27 mouse cellular contexts compared by ENCODE assay signal in the genomic region with DNA sequence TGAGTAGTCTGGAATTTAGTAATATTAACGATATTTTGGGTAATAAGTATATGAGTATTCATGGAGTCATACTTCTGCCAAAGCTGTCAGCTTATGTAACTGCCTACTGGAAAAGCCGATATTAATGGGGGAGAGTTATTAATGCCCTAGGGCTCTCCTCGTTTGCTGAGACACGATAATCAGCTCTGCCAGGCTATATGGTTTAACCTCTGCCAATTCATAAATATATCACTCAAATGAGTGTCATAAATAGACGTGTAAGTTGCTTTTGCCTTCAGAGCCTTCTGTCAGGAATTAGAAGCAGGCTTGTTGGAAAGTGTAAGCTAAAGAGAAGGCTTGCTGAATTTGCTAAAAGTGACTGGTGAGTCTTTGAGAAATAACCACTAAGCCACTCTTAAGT.
DNase-seq lines count a peak whose midpoint lies in the region; ATAC-seq lines count a peak whose summit lies in the region.
"Had no signal": no experiment of that assay in that cellular context is flagged by ENCODE, and none has a peak within 500 bp of the region (broad histone marks: within the 10 kb centered on the region; RNA-seq: fewer than 3 reads in every experiment).

No protein-coding gene starts in this region.

- 69% methylated on average over 5 of the region's 5 CpGs for WGBS in forebrain, embryonic 14.5 days
- 63% methylated on average over 5 of the region's 5 CpGs for WGBS in forebrain, embryonic 13.5 days
- 47% methylated on average over 5 of the region's 5 CpGs for WGBS in midbrain, embryonic 14.5 days
- 84% methylated on average over 5 of the region's 5 CpGs for WGBS in midbrain, embryonic 11.5 days
- WGBS in midbrain, embryonic 16.5 days: 54% methylated on average over 5 of the region's 5 CpGs
- 77% methylated on average over 5 of the region's 5 CpGs for WGBS in heart, embryonic 10.5 days

- DNase-seq in forebrain, embryonic 14.5 days (ENCODE audit: low spot score): peak; percentile 7
- DNase-seq in midbrain, embryonic 14.5 days: peak; percentile 46
- DNase-seq in midbrain, embryonic 11.5 days (ENCODE audit: low spot score, missing footprints): no peak
- no peak for DNase-seq in layer of hippocampus, adult 9-10 months (ENCODE audit: low spot score)
- no peak for DNase-seq in heart, embryonic 10.5 days (ENCODE audit: low spot score)
- DNase-seq: adrenal gland, postnatal 14 days; cerebellum, adult 18-20 months; gastrocnemius, adult 2 months; gastrocnemius, postnatal 36 days; heart, adult 18-20 months; heart, postnatal 4 days; kidney, adult 9 months; kidney, postnatal 10 days; layer of hippocampus, adult 9-11 months; liver; lung, adult 2 months; lung, postnatal 10 days; right cerebral cortex, postnatal 25 days; thymus, postnatal 25 days had no signal

- H3K9me3 ChIP-seq in forebrain, embryonic 14.5 days (replicated peaks; ENCODE audit: control insufficient read depth, low read length): no peaks in the 10 kb centered on the region
- no peaks in the 10 kb centered on the region for H3K9me3 ChIP-seq in forebrain, embryonic 13.5 days (replicated peaks)
- no peaks in the 10 kb centered on the region for H3K9me3 ChIP-seq in midbrain, embryonic 14.5 days (ENCODE audit: control insufficient read depth, low read length)
- H3K9me3 ChIP-seq in midbrain, embryonic 11.5 days (ENCODE audit: control insufficient read depth, low read length): no peaks in the 10 kb centered on the region
- no peaks in the 10 kb centered on the region for H3K9me3 ChIP-seq in midbrain, embryonic 16.5 days (replicated peaks; ENCODE audit: control insufficient read depth, low read length, poor library complexity, severe bottlenecking)
- H3K9me3 ChIP-seq in heart, embryonic 10.5 days: no peaks in the 10 kb centered on the region
- H3K9me3 ChIP-seq: embryonic facial prominence, embryonic 10.5 days; embryonic facial prominence, embryonic 15.5 days; forebrain, embryonic 15.5 days; heart, embryonic 12.5 days had no signal

- ATAC-seq in forebrain, embryonic 14.5 days: no peak
- no peak for ATAC-seq in forebrain, embryonic 13.5 days
- ATAC-seq in midbrain, embryonic 14.5 days (ENCODE audit: low FRiP score, low TSS enrichment): peak; percentile 58; the same call in 1 of the 2 replicates
- ATAC-seq in midbrain, embryonic 11.5 days (ENCODE audit: low FRiP score): no peak
- ATAC-seq in midbrain, embryonic 16.5 days: peak; percentile 56
- ATAC-seq: forebrain, embryonic 15.5 days; intestine, postnatal 0 days had no signal

- no peaks in the 10 kb centered on the region for H3K36me3 ChIP-seq in forebrain, embryonic 14.5 days (ENCODE audit: control insufficient read depth, insufficient read depth, low read length)
- H3K36me3 ChIP-seq in forebrain, embryonic 13.5 days (ENCODE audit: poor library complexity, severe bottlenecking): no peaks in the 10 kb centered on the region
- H3K36me3 ChIP-seq in midbrain, embryonic 14.5 days (ENCODE audit: control insufficient read depth, insufficient read depth, low read length): no peaks in the 10 kb centered on the region
- no peaks in the 10 kb centered on the region for H3K36me3 ChIP-seq in midbrain, embryonic 11.5 days (ENCODE audit: control insufficient read depth, insufficient read depth, low read length)
- no peaks in the 10 kb centered on the region for H3K36me3 ChIP-seq in midbrain, embryonic 16.5 days (ENCODE audit: control insufficient read depth, insufficient read depth, low read length)
- H3K36me3 ChIP-seq in heart, embryonic 10.5 days: no peaks in the 10 kb centered on the region
- H3K36me3 ChIP-seq: embryonic facial prominence, embryonic 10.5 days; embryonic facial prominence, embryonic 15.5 days; forebrain, embryonic 15.5 days; heart, embryonic 12.5 days had no signal

- no peaks in the 10 kb centered on the region for H3K4me1 ChIP-seq in forebrain, embryonic 14.5 days (ENCODE audit: control insufficient read depth, insufficient read depth, low read length)
- H3K4me1 ChIP-seq in forebrain, embryonic 13.5 days: no peaks in the 10 kb centered on the region
- H3K4me1 ChIP-seq in midbrain, embryonic 14.5 days (ENCODE audit: control insufficient read depth, insufficient read depth, low read length): no peaks in the 10 kb centered on the region
- no peaks in the 10 kb centered on the region for H3K4me1 ChIP-seq in midbrain, embryonic 11.5 days (ENCODE audit: control insufficient read depth, insufficient read depth, low read length)
- H3K4me1 ChIP-seq in midbrain, embryonic 16.5 days (ENCODE audit: control insufficient read depth, insufficient read depth, low read length): no peaks in the 10 kb centered on the region
- no peaks in the 10 kb centered on the region for H3K4me1 ChIP-seq in heart, embryonic 10.5 days
- H3K4me1 ChIP-seq: embryonic facial prominence, embryonic 10.5 days; embryonic facial prominence, embryonic 15.5 days; forebrain, embryonic 15.5 days; heart, embryonic 12.5 days had no signal

- H3K4me3 ChIP-seq in forebrain, embryonic 14.5 days (ENCODE audit: low read depth, low read length): no peak overlapping the region
- H3K4me3 ChIP-seq in forebrain, embryonic 13.5 days: no peak overlapping the region
- H3K4me3 ChIP-seq in midbrain, embryonic 14.5 days (replicated peaks; ENCODE audit: low read depth, low read length): no peak overlapping the region
- no peak overlapping the region for H3K4me3 ChIP-seq in midbrain, embryonic 11.5 days (ENCODE audit: low read depth, low read length)
- no peak overlapping the region for H3K4me3 ChIP-seq in midbrain, embryonic 16.5 days (ENCODE audit: low read depth, low read length)
- no peak overlapping the region for H3K4me3 ChIP-seq in heart, embryonic 10.5 days
- H3K4me3 ChIP-seq: embryonic facial prominence, embryonic 10.5 days; embryonic facial prominence, embryonic 15.5 days; forebrain, embryonic 15.5 days; gastrocnemius, adult 2 months; heart, embryonic 12.5 days had no signal

- H3K27ac ChIP-seq in forebrain, embryonic 14.5 days (ENCODE audit: low read depth, low read length): no peak overlapping the region
- no peak overlapping the region for H3K27ac ChIP-seq in forebrain, embryonic 13.5 days
- no peak overlapping the region for H3K27ac ChIP-seq in midbrain, embryonic 14.5 days (replicated peaks; ENCODE audit: low read depth, low read length)
- H3K27ac ChIP-seq in midbrain, embryonic 11.5 days (ENCODE audit: low read depth, low read length): no peak overlapping the region
- H3K27ac ChIP-seq in midbrain, embryonic 16.5 days (ENCODE audit: low read length): no peak overlapping the region
- no peak overlapping the region for H3K27ac ChIP-seq in heart, embryonic 10.5 days
- H3K27ac ChIP-seq: embryonic facial prominence, embryonic 10.5 days; embryonic facial prominence, embryonic 15.5 days; forebrain, embryonic 15.5 days; gastrocnemius, adult 2 months; liver, embryonic 14.5 days had no signal

- H3K9ac ChIP-seq in forebrain, embryonic 14.5 days (ENCODE audit: low read length): no peak overlapping the region
- no peak overlapping the region for H3K9ac ChIP-seq in forebrain, embryonic 13.5 days
- no peak overlapping the region for H3K9ac ChIP-seq in midbrain, embryonic 14.5 days (replicated peaks; ENCODE audit: low read length)
- no peak overlapping the region for H3K9ac ChIP-seq in midbrain, embryonic 11.5 days (ENCODE audit: low read length)
- H3K9ac ChIP-seq in midbrain, embryonic 16.5 days (ENCODE audit: low read depth, low read length): no peak overlapping the region
- H3K9ac ChIP-seq: embryonic facial prominence, embryonic 15.5 days; forebrain, embryonic 15.5 days; heart, embryonic 12.5 days; liver, embryonic 14.5 days had no signal

- no peaks in the 10 kb centered on the region for H3K27me3 ChIP-seq in forebrain, embryonic 14.5 days (replicated peaks; ENCODE audit: control insufficient read depth, insufficient read depth, low read length)
- H3K27me3 ChIP-seq in forebrain, embryonic 13.5 days: no peaks in the 10 kb centered on the region
- no peaks in the 10 kb centered on the region for H3K27me3 ChIP-seq in midbrain, embryonic 14.5 days (ENCODE audit: control insufficient read depth, insufficient read depth, low read length)
- H3K27me3 ChIP-seq in midbrain, embryonic 11.5 days (ENCODE audit: control insufficient read depth, insufficient read depth, low read length): no peaks in the 10 kb centered on the region
- no peaks in the 10 kb centered on the region for H3K27me3 ChIP-seq in midbrain, embryonic 16.5 days (ENCODE audit: control insufficient read depth, insufficient read depth, low read depth, low read length)
- no peaks in the 10 kb centered on the region for H3K27me3 ChIP-seq in heart, embryonic 10.5 days (ENCODE audit: insufficient read depth, poor library complexity, severe bottlenecking)
- H3K27me3 ChIP-seq: embryonic facial prominence, embryonic 15.5 days; forebrain, embryonic 15.5 days; heart, embryonic 12.5 days had no signal

- H3K4me2 ChIP-seq in forebrain, embryonic 14.5 days (ENCODE audit: low read length): no peak overlapping the region
- no peak overlapping the region for H3K4me2 ChIP-seq in forebrain, embryonic 13.5 days
- no peak overlapping the region for H3K4me2 ChIP-seq in midbrain, embryonic 14.5 days (ENCODE audit: low read length)
- no peak overlapping the region for H3K4me2 ChIP-seq in midbrain, embryonic 11.5 days
- no peak overlapping the region for H3K4me2 ChIP-seq in midbrain, embryonic 16.5 days (ENCODE audit: low read length)
- H3K4me2 ChIP-seq: embryonic facial prominence, embryonic 15.5 days; forebrain, embryonic 15.5 days; heart, embryonic 12.5 days had no signal

Comparison
In these comparisons a context has a peak if more than half of its experiments do, and no peak if none do; other contexts are left out.
1. ATAC-seq: peak in midbrain, embryonic 14.5 days (single experiment) and midbrain, embryonic 16.5 days (single experiment); none in forebrain, embryonic 14.5 days (single experiment), forebrain, embryonic 13.5 days (single experiment) and midbrain, embryonic 11.5 days (single experiment).
2. DNase-seq: peak in forebrain, embryonic 14.5 days (single experiment) and midbrain, embryonic 14.5 days (single experiment); none in midbrain, embryonic 11.5 days (single experiment), layer of hippocampus, adult 9-10 months (single experiment) and heart, embryonic 10.5 days (single experiment).